Mouse (Mus musculus) testis, adult 2 months (tissue): ENCODE measurements around the gene Ascl2.

Experiments used
- CTCF ChIP-seq: fragments of 200-500 bp; IDR thresholded peaks from 2 replicates; pipeline ENCODE4 v1.5.1; 2012; ENCODE audit warnings: low read depth, mild to moderate bottlenecking, inconsistent platforms, low read length, moderate library complexity; ENCODE audit not compliant: control insufficient read depth, insufficient read depth, insufficient replicate concordance
- POLR2A ChIP-seq: fragments of 200-500 bp; IDR thresholded peaks from 2 replicates; pipeline ENCODE4 v1.6.1; 2012; ENCODE audit warnings: low read depth, mild to moderate bottlenecking, inconsistent platforms, low read length, moderate library complexity; ENCODE audit not compliant: control insufficient read depth

- TF ChIP-seq CTCF (no peak), POLR2A (no peak)
Observed at GRCm38 (mm10) chr7:142997403-142998150, 28.5 kb upstream of the Ascl2 start.
